Mouse (Mus musculus) left cerebral cortex, adult 11 months (tissue): Measurements from ENCODE around the gene Mfsd6l.

Experiments used
- DNase-seq: peaks from one replicate; pipeline ENCODE4 v3.0.0; 2022; ENCODE audit warnings: low spot score

Gene Mfsd6l

GRCm38 (mm10) chr11:68553981-68554471, 2.0 kb upstream of the Mfsd6l start:
- no peak for DNase-seq

GRCm38 (mm10) chr11:68559546-68559945, 3.6 kb downstream of the Mfsd6l start:
- DNase-seq: no peak

- DNase-seq: no peak
These were observed 6.3 kb downstream of the Mfsd6l start for GRCm38 (mm10) chr11:68561957-68562950.

- no peak for DNase-seq
These were observed 8.5 kb downstream of the Mfsd6l start for GRCm38 (mm10) chr11:68564356-68565031.

GRCm38 (mm10) chr11:68565032-68565429, 9.0 kb downstream of the Mfsd6l start:
- no peak for DNase-seq

GRCm38 (mm10) chr11:68566447-68567059, 10.6 kb downstream of the Mfsd6l start:
- peak; percentile 80 for DNase-seq

GRCm38 (mm10) chr11:68570861-68571260, 14.9 kb downstream of the Mfsd6l start:
- DNase-seq: no peak

- no peak for DNase-seq
These were observed 21.1 kb downstream of the Mfsd6l start for GRCm38 (mm10) chr11:68577076-68577475.

- DNase-seq: peak; percentile 31
These were observed 23.5 kb downstream of the Mfsd6l start for GRCm38 (mm10) chr11:68579462-68579881.

GRCm38 (mm10) chr11:68580566-68580965, 24.6 kb downstream of the Mfsd6l start:
- DNase-seq: no peak

GRCm38 (mm10) chr11:68583225-68583624, 27.2 kb downstream of the Mfsd6l start:
- peak; percentile 36 for DNase-seq

- no peak for DNase-seq
These were observed 28.0 kb downstream of the Mfsd6l start for GRCm38 (mm10) chr11:68583906-68584480.

- DNase-seq: no peak
These were observed 29.9 kb downstream of the Mfsd6l start for GRCm38 (mm10) chr11:68585890-68586289.

- DNase-seq: no peak
These were observed 30.7 kb downstream of the Mfsd6l start, which contains the start of gene Ccdc42 for GRCm38 (mm10) chr11:68586721-68587120. TSS of gene Ccdc42 (plus strand) at chr11:68587021.

- DNase-seq: peak; percentile 77
These were observed 33.2 kb downstream of the Mfsd6l start for GRCm38 (mm10) chr11:68589055-68589809.

- no peak for DNase-seq
These were observed 35.7 kb downstream of the Mfsd6l start for GRCm38 (mm10) chr11:68591708-68592107.

GRCm38 (mm10) chr11:68593247-68593646, 37.3 kb downstream of the Mfsd6l start:
- DNase-seq: no peak

- DNase-seq: no peak
These were observed 41.9 kb downstream of the Mfsd6l start for GRCm38 (mm10) chr11:68597912-68598311.

GRCm38 (mm10) chr11:68600551-68601021, 44.6 kb downstream of the Mfsd6l start:
- DNase-seq: no peak

GRCm38 (mm10) chr11:68601486-68601991, 45.6 kb downstream of the Mfsd6l start:
- DNase-seq: no peak
